Mouse (Mus musculus) intestine, postnatal 0 days (tissue): ENCODE data around the gene Tln2. TPM values are rescaled to one million over a fixed set of nuclear protein-coding genes. Genes with fewer than 3 reads are reported as not detected.

ENCODE experiments used
- ATAC-seq: fragments of 200-750 bp; cut with Nextera tagmentation; 2 replicates; pipeline ENCODE4 v1.8.0; 2017; ENCODE audit warnings: mild to moderate bottlenecking, moderate TSS enrichment, moderate library complexity
- H3K27ac ChIP-seq: fragments of 300-500 bp; sonication (generic); 2 replicates; pipeline ENCODE4 v1.5.1; 2014; ENCODE audit warnings: mild to moderate bottlenecking, low read depth, low read length, moderate library complexity
- H3K27me3 ChIP-seq: fragments of 300-500 bp; sonication (generic); replicated peaks from 2 replicates; pipeline ENCODE4 v1.6.1; 2014; ENCODE audit warnings: low read length, mixed read lengths; ENCODE audit not compliant: control insufficient read depth, insufficient read depth
- H3K36me3 ChIP-seq: fragments of 300-500 bp; sonication (generic); 2 replicates; pipeline ENCODE4 v1.6.1; 2014; ENCODE audit warnings: mild to moderate bottlenecking, moderate library complexity; ENCODE audit not compliant: control insufficient read depth, insufficient read depth
- H3K4me1 ChIP-seq: fragments of 300-500 bp; sonication (generic); replicated peaks from 2 replicates; pipeline ENCODE4 v1.6.1; 2014; ENCODE audit warnings: antibody characterized with exemption, low read length, mixed read lengths; ENCODE audit not compliant: control insufficient read depth, insufficient read depth
- H3K4me2 ChIP-seq: fragments of 300-500 bp; sonication (generic); replicated peaks from 2 replicates; pipeline ENCODE4 v1.6.1; 2014; ENCODE audit warnings: low read depth, mild to moderate bottlenecking, moderate library complexity
- H3K4me3 ChIP-seq: fragments of 300-500 bp; sonication (generic); 2 replicates; pipeline ENCODE4 v1.5.1; 2014; ENCODE audit warnings: low read depth, low read length
- H3K9ac ChIP-seq: fragments of 300-500 bp; sonication (generic); 2 replicates; pipeline ENCODE4 v1.6.1; 2014; ENCODE audit warnings: mild to moderate bottlenecking, low read depth, low read length
- H3K9me3 ChIP-seq: fragments of 300-500 bp; sonication (generic); 2 replicates; pipeline ENCODE4 v1.6.1; 2016; ENCODE audit warnings: mixed run types; ENCODE audit not compliant: control insufficient read depth
- CTCF ChIP-seq: sonication (generic); IDR thresholded peaks from 2 replicates; pipeline ENCODE4 v1.5.1; 2016; ENCODE audit warnings: low read depth, mild to moderate bottlenecking, control low read depth, antibody characterized with exemption, moderate library complexity
- WGBS: fragments of 180-500 bp; shearing (Covaris S2); extraction: QIAGEN DNeasy Blood & Tissue Kit; methylation state at CpG from one replicate; pipeline ENCODE4 v1.1.7; 2014; 5-methylcytosine and 5-hydroxymethylcytosine counted together
- polyA plus RNA-seq: library from polyadenylated mRNA; unstranded; fragments of >200 nt; fragmentation: Nextera tagmentation; extraction: Ambion mirVana; gene quantifications from 2 replicates; pipeline ENCODE4 v1.2.1, GENCODE M21; 2015

Gene Tln2
- polyA plus RNA-seq, 1 experiment from 2014 or later = 8.8 TPM

GRCm38 (mm10) chr9:67276446-67276845 is 283.1 kb downstream of the Tln2 start:
- no peak for ATAC-seq
- Histone ChIP-seq H3K4me1 (no peaks in the 10 kb centered on the region), H3K27ac (no peak overlapping the region), H3K9me3 (no peaks in the 10 kb centered on the region), H3K9ac (no peak overlapping the region), H3K36me3 (peaks cover 9% of the 10 kb centered on the region; the same call in 1 of the 2 replicates), H3K27me3 (no peaks in the 10 kb centered on the region), H3K4me3 (no peak overlapping the region), H3K4me2 (no peak overlapping the region)
- WGBS = 90% methylated on average over 6 of the region's 6 CpGs
- TF ChIP-seq CTCF = no peak

- 40% methylated on average over 3 of the region's 3 CpGs for WGBS
- no peaks in the 10 kb centered on the region for H3K4me1 ChIP-seq
- H3K9me3 ChIP-seq = no peaks in the 10 kb centered on the region
- H3K9ac ChIP-seq = no peak overlapping the region
- no peak overlapping the region for H3K4me3 ChIP-seq
- peak; percentile 89 for TF ChIP-seq CTCF
- ATAC-seq = no peak
- H3K27me3 ChIP-seq = no peaks in the 10 kb centered on the region
- H3K36me3 ChIP-seq = peaks cover 9% of the 10 kb centered on the region; the same call in 1 of the 2 replicates
- H3K27ac ChIP-seq = no peak overlapping the region
- H3K4me2 ChIP-seq = no peak overlapping the region
Observed at GRCm38 (mm10) chr9:67274296-67274695, 285.2 kb downstream of the Tln2 start.

DNA sequence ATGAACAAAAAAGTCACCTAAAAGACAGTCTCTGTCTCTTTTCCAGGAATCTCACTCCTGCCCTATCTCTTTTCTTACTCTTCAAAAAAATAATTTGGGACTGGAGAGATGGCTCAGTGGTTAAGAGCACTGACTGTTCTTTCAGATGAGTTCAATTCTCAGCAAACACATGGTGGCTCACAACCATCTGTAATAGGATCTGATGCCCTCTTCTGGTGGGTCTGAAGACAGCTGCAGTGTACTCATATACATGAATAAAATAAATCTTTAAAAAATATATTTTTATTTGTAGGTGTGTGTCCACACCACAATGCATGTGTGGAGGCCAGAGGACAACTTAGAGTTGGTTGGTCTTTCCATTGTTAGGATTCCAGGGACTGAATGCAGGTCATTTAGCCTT is 286.1 kb downstream of the Tln2 start:
- peaks cover 9% of the 10 kb centered on the region; the same call in 1 of the 2 replicates for H3K36me3 ChIP-seq
- no peak overlapping the region for H3K9ac ChIP-seq
- ATAC-seq = no peak
- no peaks in the 10 kb centered on the region for H3K4me1 ChIP-seq
- H3K4me2 ChIP-seq = no peak overlapping the region
- no peak overlapping the region for H3K4me3 ChIP-seq
- peak; percentile 48 for TF ChIP-seq CTCF
- no peaks in the 10 kb centered on the region for H3K27me3 ChIP-seq
- no peak overlapping the region for H3K27ac ChIP-seq
- H3K9me3 ChIP-seq = no peaks in the 10 kb centered on the region

DNA sequence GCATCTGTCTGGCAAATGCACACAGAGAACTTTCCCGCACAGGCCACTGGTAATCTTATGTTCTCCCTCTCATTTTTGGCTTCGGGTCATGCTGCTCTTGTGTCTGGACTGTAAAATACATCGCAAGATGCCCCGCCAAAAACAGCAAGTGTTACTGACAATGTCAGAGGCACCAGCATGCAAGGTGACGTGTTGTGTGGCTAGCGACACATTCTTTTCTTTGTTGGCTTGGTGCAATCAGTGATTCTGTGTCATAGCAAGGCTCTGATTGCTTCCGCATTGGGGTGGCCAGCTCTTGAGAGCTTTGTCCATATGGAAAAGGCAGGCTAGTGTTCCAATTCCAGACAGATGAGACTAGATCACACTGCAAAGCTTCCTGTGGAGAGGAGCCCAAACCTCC is 288.8 kb downstream of the Tln2 start:
- H3K36me3 ChIP-seq = peaks cover 6% of the 10 kb centered on the region; the same call in 1 of the 2 replicates
- H3K4me1 ChIP-seq = 0 out of 2 replicates have a peak, but pooled peaks cover 4% of the 10 kb centered on the region
- no peaks in the 10 kb centered on the region for H3K27me3 ChIP-seq
- H3K4me3 ChIP-seq = no peak overlapping the region
- TF ChIP-seq CTCF = no peak
- H3K4me2 ChIP-seq = no peak overlapping the region
- H3K9me3 ChIP-seq = no peaks in the 10 kb centered on the region
- ATAC-seq = no peak
- H3K27ac ChIP-seq = no peak overlapping the region; the same call in 1 of the 2 replicates
- no peak overlapping the region for H3K9ac ChIP-seq
- WGBS = 70% methylated on average over 7 of the region's 7 CpGs

DNA sequence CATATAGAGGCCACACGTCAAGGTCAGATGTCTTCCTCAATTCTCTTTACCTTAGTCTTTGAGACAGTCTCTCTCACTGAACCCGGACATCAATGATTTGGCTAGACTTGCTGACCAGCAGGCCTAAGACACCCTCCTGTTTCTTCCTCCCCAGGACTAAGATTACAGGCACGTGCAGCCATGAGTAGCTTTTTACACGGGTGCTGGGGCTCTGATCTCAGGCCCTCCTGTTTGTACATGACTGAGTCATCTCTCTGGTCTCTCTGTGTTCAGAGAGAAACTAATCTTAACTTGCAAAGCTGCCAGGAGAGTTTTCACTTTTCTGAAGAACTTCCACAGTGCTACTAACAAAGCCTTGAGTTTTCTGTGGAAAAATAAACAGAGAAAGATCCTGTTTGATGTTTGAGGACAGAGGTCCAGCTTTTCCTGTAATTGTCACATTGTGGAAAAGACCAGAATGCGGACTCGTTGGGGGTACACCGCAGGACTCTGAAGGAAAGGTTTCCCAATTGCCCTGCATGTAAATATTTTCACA is 289.4 kb downstream of the Tln2 start:
- ATAC-seq = no peak
- Histone ChIP-seq H3K4me3 (no peak overlapping the region), H3K4me2 (no peak overlapping the region), H3K27ac (no peak overlapping the region), H3K4me1 (0 out of 2 replicates have a peak, but pooled peaks cover 5% of the 10 kb centered on the region), H3K27me3 (no peaks in the 10 kb centered on the region), H3K9me3 (no peaks in the 10 kb centered on the region), H3K36me3 (peaks cover 6% of the 10 kb centered on the region; the same call in 1 of the 2 replicates), H3K9ac (no peak overlapping the region)
- TF ChIP-seq CTCF = no peak
- WGBS = 56% methylated on average over 7 of the region's 7 CpGs

DNA sequence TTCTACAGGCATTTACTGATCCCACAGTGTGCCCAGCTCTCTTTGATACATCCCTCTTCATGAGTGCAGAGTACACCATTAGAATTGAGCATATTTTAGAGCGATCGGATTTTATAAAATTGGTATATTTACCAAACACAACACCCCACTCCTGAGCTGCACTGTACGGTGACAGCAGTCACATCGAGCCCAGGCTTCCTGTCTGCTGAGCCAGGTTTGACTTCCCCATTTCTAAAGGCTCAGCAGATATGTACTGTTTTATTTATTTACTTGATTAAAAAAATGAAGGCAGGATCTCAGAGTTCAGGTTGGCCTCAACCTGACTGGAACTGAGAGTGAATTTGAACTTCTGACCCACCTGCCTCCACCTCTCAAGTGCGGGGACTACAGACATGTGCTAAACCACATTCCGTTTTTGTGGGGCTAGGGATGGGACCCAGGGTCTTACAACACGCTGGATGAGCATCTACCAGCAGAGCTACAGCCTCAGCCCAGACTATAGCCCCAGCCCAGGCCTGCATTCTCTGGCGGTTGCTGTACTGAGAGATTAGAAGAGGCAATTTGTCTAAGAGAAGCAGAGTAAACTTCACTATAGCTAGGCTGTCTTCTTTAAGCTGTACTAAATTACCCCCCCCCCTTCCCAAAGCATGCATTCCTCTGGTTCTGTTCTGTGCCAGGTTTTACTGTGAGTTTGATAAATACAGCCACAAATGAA is 292.1 kb downstream of the Tln2 start:
- no peak overlapping the region for H3K27ac ChIP-seq

More for the DNA sequence above, 292.1 kb downstream of the Tln2 start:
- Histone ChIP-seq H3K9ac (no peak overlapping the region), H3K4me3 (no peak overlapping the region), H3K9me3 (no peaks in the 10 kb centered on the region), H3K27me3 (no peaks in the 10 kb centered on the region), H3K4me1 (0 out of 2 replicates have a peak, but pooled peaks cover 5% of the 10 kb centered on the region), H3K36me3 (peaks cover under 1% of the 10 kb centered on the region; the same call in 1 of the 2 replicates), H3K4me2 (no peak overlapping the region)
- TF ChIP-seq CTCF = no peak
- WGBS = 76% methylated on average over 8 of the region's 8 CpGs
- ATAC-seq = no peak
